Mouse (Mus musculus) heart, adult 2 months (tissue): Measurements from ENCODE around the gene Cenpm.

Experiments
- CTCF ChIP-seq: fragments of 200-600 bp; IDR thresholded peaks from 2 replicates; pipeline ENCODE4 v1.8.1; 2022; ENCODE audit warnings: antibody characterized with exemption, mild to moderate bottlenecking, moderate library complexity
- EP300 ChIP-seq: fragments of 200-500 bp; IDR thresholded peaks from 2 replicates; pipeline ENCODE4 v1.6.1; 2011; ENCODE audit warnings: low read depth, low read length, control low read depth; ENCODE audit not compliant: insufficient read depth
- POLR2A ChIP-seq: fragments of 200-500 bp; IDR thresholded peaks from 2 replicates; pipeline ENCODE4 v1.6.1; 2011; ENCODE audit warnings: mild to moderate bottlenecking, low read depth, low read length, control low read depth; ENCODE audit not compliant: insufficient read depth

DNA sequence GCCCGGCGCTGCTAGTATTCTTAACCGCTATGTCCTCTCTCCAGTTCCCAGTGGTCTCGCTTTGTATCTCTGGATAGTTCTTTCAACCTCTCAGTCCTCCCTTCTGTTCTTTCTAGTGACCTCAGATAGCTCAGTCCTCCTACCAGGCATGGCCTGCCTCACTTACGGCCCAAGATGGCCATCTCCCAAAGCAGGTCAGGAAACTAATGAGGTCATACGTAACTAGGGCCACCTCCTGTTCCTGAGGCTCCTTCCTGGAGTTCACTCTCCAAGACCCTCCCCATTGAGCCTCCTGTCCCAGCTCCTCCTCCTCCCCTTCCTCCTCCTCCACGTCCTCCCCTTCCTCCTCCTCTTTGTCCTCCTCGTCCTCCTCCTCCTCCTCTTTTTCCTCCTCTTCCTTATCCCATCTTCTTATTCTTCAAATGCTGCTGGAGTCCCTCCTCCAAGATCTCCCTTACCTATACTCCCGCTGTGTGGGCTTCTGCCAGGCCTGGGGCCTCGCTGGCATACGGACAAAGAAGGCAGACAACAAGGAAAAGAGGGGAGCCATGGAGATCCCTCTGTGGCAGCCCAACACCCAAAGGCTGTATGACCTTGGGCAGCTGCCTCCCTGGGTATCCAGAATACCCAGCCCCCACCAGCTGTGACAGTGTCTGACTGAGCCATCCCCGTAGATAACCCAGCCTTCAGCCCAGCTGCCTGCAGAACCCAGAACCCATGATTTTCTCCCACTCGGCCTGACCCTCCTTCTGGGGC, 35.1 kb downstream of the Cenpm start:
- TF ChIP-seq CTCF (no peak), POLR2A (no peak), EP300 (no peak)
